Mouse (Mus musculus): ENCODE data around the gene Wdr18.

Gene Wdr18

GRCm38 (mm10) chr10:79979401-79980155 is 19.6 kb downstream of the Wdr18 start:
- no peak for DNase-seq

DNA sequence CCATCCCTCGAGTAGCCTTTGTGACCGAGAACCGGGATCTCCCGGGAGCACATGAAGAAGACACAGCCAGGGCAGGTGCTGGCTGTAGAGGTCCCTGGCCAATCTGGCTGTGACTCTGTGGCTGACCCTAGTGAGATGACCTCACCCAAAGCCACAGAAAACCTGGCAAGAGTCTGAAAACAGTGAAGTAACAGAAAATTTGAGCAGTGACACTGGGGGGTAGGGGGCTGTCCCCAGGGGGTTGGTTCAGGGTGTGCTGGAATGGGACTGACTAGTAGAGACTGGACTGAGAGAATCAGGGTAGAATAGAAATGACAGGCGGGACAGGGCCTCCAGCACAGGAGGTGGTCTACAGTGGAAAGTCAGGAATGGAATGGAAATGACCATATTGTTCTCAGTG is 23.3 kb downstream of the Wdr18 start:
- DNase-seq = no peak

- DNase-seq = peak; percentile 67
These were observed 23.7 kb downstream of the Wdr18 start for GRCm38 (mm10) chr10:79983670-79984069.

GRCm38 (mm10) chr10:79984195-79984816 is 24.4 kb downstream of the Wdr18 start, which contains the start of gene Tmem259:
Gene Tmem259, minus strand, starts transcription at chr10:79984330.
- peak; percentile 89 for DNase-seq

GRCm38 (mm10) chr10:79984871-79985270 is 24.9 kb downstream of the Wdr18 start:
- DNase-seq = peak; percentile 95

- peak; percentile 83 for DNase-seq
These were observed 25.6 kb downstream of the Wdr18 start for GRCm38 (mm10) chr10:79985334-79986231.

- DNase-seq = no peak
These were observed 26.4 kb downstream of the Wdr18 start for GRCm38 (mm10) chr10:79986232-79986878.

DNA sequence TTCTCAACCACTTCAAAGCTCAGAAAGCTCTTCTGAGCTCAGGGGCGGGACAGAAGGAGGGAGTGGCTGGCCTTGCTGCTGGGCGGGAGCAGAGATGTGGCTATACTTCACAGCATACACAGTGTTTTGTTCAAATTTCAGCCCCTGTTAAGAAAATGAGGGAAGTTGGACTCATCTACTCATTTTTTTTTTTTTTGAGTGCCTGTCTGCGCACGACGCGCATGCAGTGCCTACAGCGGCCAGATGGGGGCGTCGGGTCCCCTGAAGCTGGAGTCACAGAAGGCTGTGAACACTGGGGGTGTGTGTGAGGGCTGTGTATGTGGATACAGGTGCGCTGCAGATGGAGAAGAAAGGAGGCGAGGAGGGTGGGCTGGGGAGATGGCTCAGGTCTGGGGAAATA is 27.0 kb downstream of the Wdr18 start:
- DNase-seq = peak; percentile 93

GRCm38 (mm10) chr10:79987771-79988505 is 28.0 kb downstream of the Wdr18 start:
- no peak for DNase-seq

DNA sequence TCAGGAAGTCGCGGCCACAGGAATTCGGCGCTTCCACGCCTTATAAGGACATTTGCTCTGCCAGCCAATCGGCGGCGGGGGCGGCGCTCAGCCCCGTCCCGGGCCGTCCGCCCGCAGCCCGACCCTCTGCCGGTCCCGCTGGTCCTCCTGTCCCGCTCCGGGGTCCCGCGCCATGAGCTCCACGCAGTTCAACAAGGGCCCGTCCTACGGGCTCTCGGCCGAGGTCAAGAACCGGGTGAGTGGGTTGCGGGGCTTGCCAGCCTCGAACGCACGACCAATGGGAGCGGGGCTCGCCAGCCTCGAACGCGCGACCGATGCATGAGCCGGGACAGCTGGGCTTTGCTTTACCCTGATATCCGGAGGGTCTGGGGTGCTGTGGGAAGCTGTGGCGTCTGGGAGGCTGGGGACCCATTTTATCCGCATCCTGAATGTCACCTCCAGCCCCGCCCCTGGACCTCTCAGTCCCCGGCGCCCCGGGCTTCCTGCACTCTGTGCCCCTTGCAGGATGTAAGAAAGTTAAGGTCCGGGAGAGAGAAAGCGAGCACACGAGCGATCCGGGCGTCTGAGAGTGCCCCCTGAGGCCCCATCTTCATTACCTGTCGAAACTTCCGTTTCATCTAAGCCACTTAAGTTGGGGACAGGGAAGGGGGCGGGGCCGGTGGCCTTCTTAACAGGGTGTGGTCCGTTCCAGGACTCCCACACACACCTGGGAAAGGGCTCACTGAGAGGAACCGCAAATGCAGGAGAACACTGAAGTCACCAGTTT is 28.7 kb downstream of the Wdr18 start, which contains the start of gene Cnn2:
TSS of gene Cnn2 (plus strand) at position 79 of the 766 bp plus-strand sequence.
- DNase-seq = peak; percentile 75

GRCm38 (mm10) chr10:79989272-79989786 is 29.4 kb downstream of the Wdr18 start:
- no peak for DNase-seq

GRCm38 (mm10) chr10:79989870-79990269 is 29.9 kb downstream of the Wdr18 start:
- no peak for DNase-seq

DNA sequence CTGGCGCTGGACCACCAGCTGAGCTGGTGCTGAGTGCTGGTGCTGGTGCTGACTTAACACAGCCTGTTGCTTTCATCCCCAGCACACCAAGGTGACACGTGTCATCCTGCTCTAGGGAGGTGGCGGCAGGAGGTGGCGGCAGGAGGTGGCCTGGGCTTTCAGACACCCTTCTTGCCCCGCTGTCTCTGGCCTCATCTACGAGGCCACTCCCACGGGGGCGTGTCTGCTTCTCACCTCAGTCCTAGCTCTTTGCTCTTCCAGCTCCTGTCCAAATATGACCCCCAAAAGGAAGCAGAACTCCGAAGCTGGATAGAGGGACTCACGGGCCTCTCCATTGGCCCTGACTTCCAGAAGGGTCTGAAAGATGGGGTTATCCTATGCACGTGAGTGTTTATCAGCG is 31.1 kb downstream of the Wdr18 start:
- no peak for DNase-seq

GRCm38 (mm10) chr10:79991548-79991947 is 31.6 kb downstream of the Wdr18 start:
- no peak for DNase-seq

GRCm38 (mm10) chr10:79994397-79995115 is 34.6 kb downstream of the Wdr18 start:
- DNase-seq = peak; percentile 52

DNA sequence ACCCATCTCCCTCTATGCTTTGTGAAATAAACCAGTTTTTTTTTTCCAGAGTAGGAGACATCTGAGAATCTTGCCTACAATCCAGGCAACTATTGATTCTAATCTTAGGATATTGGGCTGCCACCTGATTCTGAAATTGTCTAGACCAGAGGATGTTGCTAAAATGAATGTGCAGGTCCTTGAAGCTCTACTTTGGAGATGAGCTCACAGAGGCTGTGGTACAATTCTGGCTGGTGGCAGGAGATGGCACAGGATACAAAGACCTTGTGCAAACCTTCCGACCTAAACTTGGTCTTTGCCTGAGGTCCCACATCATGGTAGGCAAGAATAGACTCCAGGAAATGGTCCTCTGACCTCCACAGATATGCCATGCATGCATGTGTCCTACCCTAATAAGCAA is 35.7 kb downstream of the Wdr18 start:
- no peak for DNase-seq

DNA sequence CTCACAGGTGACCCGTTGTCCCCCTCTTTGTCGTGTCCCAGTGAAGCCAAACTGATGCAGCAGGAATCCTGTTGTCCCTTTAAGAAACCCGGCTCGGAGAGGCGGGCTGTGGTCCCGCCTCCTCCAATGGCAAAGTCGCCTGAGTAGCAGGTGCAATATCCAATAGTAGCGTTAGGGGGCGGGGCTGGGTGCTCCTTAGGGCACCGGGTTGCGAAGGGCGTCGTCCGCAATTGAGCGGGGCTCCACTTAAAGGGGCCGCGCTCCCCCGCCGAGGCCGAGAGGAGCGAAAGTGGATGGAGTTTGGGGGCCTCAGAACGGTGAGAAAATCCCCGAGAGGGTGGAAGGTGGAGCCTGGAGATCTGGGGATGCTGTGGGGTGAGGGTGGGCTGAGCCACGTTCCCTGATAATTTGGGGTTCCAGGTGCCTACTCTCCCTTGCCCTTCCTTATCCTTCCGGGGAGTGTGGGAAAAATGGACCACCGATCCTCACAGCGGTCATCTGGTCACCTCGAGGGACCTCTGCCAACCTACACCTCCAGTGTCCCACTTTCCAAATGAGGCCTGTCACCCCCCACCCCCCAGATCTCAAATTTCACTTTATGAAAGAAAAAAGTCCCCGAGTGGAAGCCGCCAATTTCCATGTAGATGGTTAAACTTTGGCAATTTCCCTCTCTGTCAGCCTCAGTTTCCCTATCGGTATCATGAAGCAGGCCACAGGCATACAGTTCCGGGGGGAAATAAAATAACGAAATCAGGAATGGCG is 36.5 kb downstream of the Wdr18 start, which contains the start of gene Abca7:
TSS of gene Abca7 (plus strand) at position 223 of the 762 bp plus-strand sequence.
- DNase-seq = peak; percentile 99

- DNase-seq = peak; percentile 81
These were observed 37.2 kb downstream of the Wdr18 start for GRCm38 (mm10) chr10:79997034-79997760.

DNA sequence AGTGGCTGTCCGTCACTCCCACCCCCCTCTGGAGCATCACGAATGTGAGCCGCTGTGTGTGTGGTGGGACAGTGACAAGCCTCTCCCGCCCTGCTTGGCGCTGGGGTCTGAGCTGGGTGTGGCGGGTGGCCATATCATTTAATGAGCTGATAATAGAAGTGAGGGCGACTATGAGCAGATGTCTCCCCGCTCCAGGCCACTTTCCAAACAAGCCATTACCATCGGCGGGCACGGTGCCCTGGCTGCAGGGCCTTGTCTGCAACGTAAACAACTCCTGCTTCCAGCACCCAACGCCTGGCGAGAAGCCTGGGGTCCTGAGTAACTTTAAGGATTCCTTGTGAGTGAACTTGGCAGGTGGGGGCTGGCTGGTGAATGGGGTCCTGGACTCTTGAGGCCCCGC is 37.9 kb downstream of the Wdr18 start:
- DNase-seq = no peak
